Mouse (Mus musculus) C2C12 (cell line): ENCODE measurements around the gene Scgb1b15. TPM values are rescaled to one million over a fixed set of nuclear protein-coding genes. Genes with fewer than 3 reads are reported as not detected.
"Not testable (repeated sequence)": the region's sequence is repeated elsewhere in the genome, so short reads cannot be mapped to it uniquely, and the experiment has no call there.

Experiments
- H3K27me3 ChIP-seq: one replicate; pipeline ENCODE4 v1.6.1; 2011; ENCODE audit not compliant: control insufficient read depth, insufficient read depth, insufficient read length
- H3K36me3 ChIP-seq: one replicate; pipeline ENCODE4 v1.6.1; 2011; ENCODE audit not compliant: control insufficient read depth, insufficient read depth
- H3K4me3 ChIP-seq: one replicate; pipeline ENCODE4 v1.5.1; 2011; ENCODE audit warnings: mild to moderate bottlenecking, control low read depth; ENCODE audit not compliant: poor library complexity, insufficient read depth, severe bottlenecking
- H3K79me2 ChIP-seq: one replicate; pipeline ENCODE4 v1.6.1; 2011; ENCODE audit not compliant: control insufficient read depth, insufficient read depth
- H3K79me3 ChIP-seq: one replicate; pipeline ENCODE4 v1.6.1; 2011; ENCODE audit warnings: low read depth, control low read depth
- H3ac ChIP-seq: one replicate; pipeline ENCODE3; 2011; ENCODE audit warnings: low read depth; ENCODE audit not compliant: control insufficient read depth, insufficient read length
- long read RNA-seq, 2 experiments: library from polyadenylated mRNA; unstranded; transcript quantifications; one replicate each; pipeline ENCODE4 v2.0.0; 2019 to 2020
- polyA plus RNA-seq: library from polyadenylated mRNA; unstranded; fragments of >200 nt; fragmentation: generic; extraction: Trizol; gene quantifications from one replicate; pipeline ENCODE4 v1.2.1, GENCODE M21; 2012; ENCODE audit warnings: missing spikeins

Gene Scgb1b15
- polyA plus RNA-seq, result not detected
- long read RNA-seq, experiment 1, result 0 reads
- long read RNA-seq, experiment 2, result 0 reads

DNA sequence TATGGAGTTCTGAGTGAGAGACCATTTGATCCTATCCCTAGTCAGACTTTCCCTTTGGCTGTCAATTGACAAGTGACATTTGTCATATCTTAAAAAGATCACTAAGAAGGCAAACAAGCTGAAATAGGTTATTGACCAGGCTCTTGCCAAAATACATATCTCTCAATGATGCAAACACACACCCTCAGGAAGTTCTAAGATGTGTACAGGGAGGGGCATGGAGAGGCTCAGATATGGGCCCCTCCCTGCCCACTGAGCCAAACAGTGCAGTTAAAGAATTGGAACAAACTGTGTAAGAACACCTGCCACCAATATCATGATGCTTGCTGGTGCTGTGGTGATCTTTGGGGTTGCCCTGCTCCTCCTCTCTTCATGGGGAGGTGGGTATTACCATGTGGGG, at the start of gene Scgb1b15:
Gene Scgb1b15, plus strand, starts transcription at position 301 of the 400 bp plus-strand sequence.
- not testable (repeated sequence) for H3K79me2 ChIP-seq, H3K36me3 ChIP-seq, H3ac ChIP-seq, H3K79me3 ChIP-seq, H3K27me3 ChIP-seq, H3K4me3 ChIP-seq

DNA sequence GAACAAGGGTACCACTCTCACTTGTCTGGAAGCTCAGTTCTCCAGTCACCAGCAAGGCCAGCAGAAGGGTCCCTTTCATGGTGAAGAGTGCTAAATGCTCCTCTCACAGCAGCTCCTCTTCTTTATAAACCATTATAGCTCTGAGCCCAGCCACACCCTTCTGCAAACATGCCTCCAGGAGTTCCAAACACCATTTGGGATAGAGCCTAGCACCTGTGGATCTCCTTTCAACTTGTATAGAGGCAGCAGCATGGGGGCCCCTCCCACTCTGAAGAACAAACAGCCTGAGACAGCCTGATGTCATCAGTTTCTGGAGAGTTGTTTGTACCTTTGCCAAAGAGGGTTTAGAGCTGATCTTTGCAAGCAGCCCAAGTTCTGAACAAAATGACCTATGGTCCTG, 6.8 kb upstream of the Scgb1b15 start, which contains the start of gene Scgb2b15:
Gene Scgb2b15, minus strand, starts transcription at position 101 of the 400 bp plus-strand sequence.
- not testable (repeated sequence) for H3K79me3 ChIP-seq, H3K27me3 ChIP-seq, H3K79me2 ChIP-seq, H3K4me3 ChIP-seq, H3K36me3 ChIP-seq, H3ac ChIP-seq

Other genes with a start within 250 kb of the Scgb1b15 start
- gene Scgb2b15, start 6.9 kb upstream of the Scgb1b15 start, polyA plus RNA-seq, result not detected
- not detected for gene Scgb2b17, start 220.0 kb downstream of the Scgb1b15 start, polyA plus RNA-seq
- gene Scgb1b17, start 226.9 kb downstream of the Scgb1b15 start, polyA plus RNA-seq, result not detected